Mouse (Mus musculus) small intestine, adult 2 months (tissue): ENCODE results near the gene Tmed10. TPM values are rescaled to one million over a fixed set of nuclear protein-coding genes. Genes with fewer than 3 reads are reported as not detected.

Experiments
- H3K27ac ChIP-seq: fragments of 200-500 bp; 2 replicates; pipeline ENCODE4 v1.5.1; 2012; ENCODE audit warnings: low read depth, low read length, control low read depth, inconsistent platforms; ENCODE audit not compliant: insufficient read depth
- H3K27me3 ChIP-seq: fragments of 200-500 bp; 2 replicates; pipeline ENCODE4 v1.6.1; 2012; ENCODE audit warnings: mild to moderate bottlenecking, moderate library complexity, low read length, inconsistent platforms; ENCODE audit not compliant: control insufficient read depth, insufficient read depth
- H3K36me3 ChIP-seq: fragments of 200-500 bp; 2 replicates; pipeline ENCODE4 v1.6.1; 2012; ENCODE audit warnings: mild to moderate bottlenecking, low read length, control low read depth, inconsistent platforms; ENCODE audit not compliant: control insufficient read depth, insufficient read depth
- H3K4me1 ChIP-seq: fragments of 200-500 bp; 2 replicates; pipeline ENCODE4 v1.6.1; 2012; ENCODE audit warnings: low read length, inconsistent platforms, mixed read lengths; ENCODE audit not compliant: control insufficient read depth, insufficient read depth, insufficient read length
- H3K4me3 ChIP-seq: fragments of 200-500 bp; 2 replicates; pipeline ENCODE4 v1.5.1; 2012; ENCODE audit warnings: low read depth, mild to moderate bottlenecking, control low read depth, inconsistent platforms, low read length, moderate library complexity
- CTCF ChIP-seq: fragments of 200-500 bp; IDR thresholded peaks from 2 replicates; pipeline ENCODE4 v1.5.1; 2012; ENCODE audit warnings: low read depth, mild to moderate bottlenecking, control low read depth, inconsistent platforms, low read length, moderate library complexity, mixed read lengths; ENCODE audit not compliant: insufficient replicate concordance, insufficient read length; ENCODE audit errors: extremely low read depth
- POLR2A ChIP-seq: fragments of 200-500 bp; IDR thresholded peaks from 2 replicates; pipeline ENCODE4 v1.6.1; 2012; ENCODE audit warnings: low read depth, mild to moderate bottlenecking, control low read depth, inconsistent platforms, low read length, moderate library complexity
- WGBS: fragments of 180-500 bp; shearing (Covaris S2); methylation state at CpG from one replicate; pipeline ENCODE4 v1.1.7; 2018; 5-methylcytosine and 5-hydroxymethylcytosine counted together
- polyA plus RNA-seq: library from polyadenylated mRNA; depleted of rRNA; stranded (reverse); fragments of >200 nt; gene quantifications from 2 replicates; pipeline ENCODE4 v1.2.3, GENCODE M21; 2012; rRNA removed

The Tmed10 gene
- 140 and 226 TPM in 2 replicates for polyA plus RNA-seq

- TF ChIP-seq POLR2A: peak; percentile 44
- no peak for TF ChIP-seq CTCF
- H3K4me3 ChIP-seq: peak within 1 kb of the TSS; percentile 87
- H3K27ac ChIP-seq: peak within 1 kb of the TSS; percentile 95
- no peaks in the 10 kb centered on the region for H3K27me3 ChIP-seq
- under 1% methylated on average over 37 of the region's 37 CpGs for WGBS
- no peaks in the 10 kb centered on the region for H3K36me3 ChIP-seq
- peaks cover 13% of the 10 kb centered on the region; the same call in 1 of the 2 replicates for H3K4me1 ChIP-seq
Measured at GRCm38 (mm10) chr12:85374561-85375272, at the start of gene Tmed10. Gene Tmed10, minus strand, starts transcription at chr12:85374847.

GRCm38 (mm10) chr12:85423236-85423635 lies 48.6 kb upstream of the Tmed10 start:
- no peak for TF ChIP-seq CTCF
- TF ChIP-seq POLR2A: no peak
- no peak overlapping the region for H3K4me3 ChIP-seq
- H3K4me1 ChIP-seq: peaks cover 31% of the 10 kb centered on the region
- 60% methylated on average over 11 of the region's 11 CpGs for WGBS
- H3K27ac ChIP-seq: peak overlapping the region; percentile 29; the same call in 1 of the 2 replicates
- H3K36me3 ChIP-seq: no peaks in the 10 kb centered on the region
- H3K27me3 ChIP-seq: no peaks in the 10 kb centered on the region

GRCm38 (mm10) chr12:85422536-85422935 lies 47.9 kb upstream of the Tmed10 start:
- Histone ChIP-seq H3K27ac (no peak overlapping the region), H3K36me3 (no peaks in the 10 kb centered on the region), H3K27me3 (no peaks in the 10 kb centered on the region), H3K4me3 (no peak overlapping the region), H3K4me1 (peaks cover 28% of the 10 kb centered on the region)
- WGBS: 39% methylated on average over 8 of the region's 8 CpGs
- no peak for TF ChIP-seq POLR2A
- no peak for TF ChIP-seq CTCF

- Histone ChIP-seq H3K4me1 (peaks cover 18% of the 10 kb centered on the region), H3K36me3 (no peaks in the 10 kb centered on the region), H3K27me3 (no peaks in the 10 kb centered on the region), H3K4me3 (no peak overlapping the region), H3K27ac (no peak overlapping the region)
- 79% methylated on average over 9 of the region's 9 CpGs for WGBS
- no peak for TF ChIP-seq POLR2A
- no peak for TF ChIP-seq CTCF
Measured at GRCm38 (mm10) chr12:85420945-85421344, 46.3 kb upstream of the Tmed10 start.

- H3K27ac ChIP-seq: no peak overlapping the region
- peaks cover 4% of the 10 kb centered on the region for H3K4me1 ChIP-seq
- TF ChIP-seq POLR2A (no peak), CTCF (no peak)
- no peaks in the 10 kb centered on the region for H3K36me3 ChIP-seq
- H3K27me3 ChIP-seq: no peaks in the 10 kb centered on the region
- 72% methylated on average over 9 of the region's 9 CpGs for WGBS
- H3K4me3 ChIP-seq: no peak overlapping the region
Measured at GRCm38 (mm10) chr12:85417845-85418244, 43.2 kb upstream of the Tmed10 start.

- no peaks in the 10 kb centered on the region for H3K36me3 ChIP-seq
- 83% methylated on average over 5 of the region's 5 CpGs for whole genome bisulfite sequencing
- H3K27me3 ChIP-seq: no peaks in the 10 kb centered on the region
- no peak overlapping the region for H3K27ac ChIP-seq
- no peak overlapping the region for H3K4me3 ChIP-seq
- H3K4me1 ChIP-seq: no peaks in the 10 kb centered on the region
- no peak for TF ChIP-seq CTCF
- TF ChIP-seq POLR2A: no peak
Measured at GRCm38 (mm10) chr12:85416298-85416697, 41.7 kb upstream of the Tmed10 start.

GRCm38 (mm10) chr12:85415876-85416275 lies 41.2 kb upstream of the Tmed10 start:
- no peak for TF ChIP-seq POLR2A
- TF ChIP-seq CTCF: no peak
- H3K4me3 ChIP-seq: no peak overlapping the region
- WGBS: 94% methylated on average over 3 of the region's 3 CpGs
- no peaks in the 10 kb centered on the region for H3K4me1 ChIP-seq
- no peaks in the 10 kb centered on the region for H3K36me3 ChIP-seq
- H3K27ac ChIP-seq: no peak overlapping the region
- no peaks in the 10 kb centered on the region for H3K27me3 ChIP-seq
